Comparison of ENCODE assay signal across 12 mouse cellular contexts in genomic region chr19:26753266-26753872, GRCm38 (mm10).
DNase-seq lines count a peak whose midpoint lies in the region; ATAC-seq lines count a peak whose summit lies in the region.
"Had no signal": no experiment of that assay in that cellular context is flagged by ENCODE, and none has a peak within 500 bp of the region (broad histone marks: within the 10 kb centered on the region; RNA-seq: fewer than 3 reads in every experiment).

No protein-coding gene starts in this region.

- 0 out of 2 replicates have a peak overlapping the region, but pooled peaks have one; percentile 19 for H3K9ac ChIP-seq in midbrain, embryonic 13.5 days (replicated peaks)
- no peak overlapping the region for H3K9ac ChIP-seq in limb, embryonic 12.5 days (replicated peaks)

- peak overlapping the region; percentile 23 for H3K4me2 ChIP-seq in midbrain, embryonic 13.5 days (replicated peaks)
- no peak overlapping the region for H3K4me2 ChIP-seq in limb, embryonic 12.5 days

- ATAC-seq in midbrain, embryonic 13.5 days = no peak
- ATAC-seq in limb, embryonic 12.5 days (ENCODE audit: insufficient number of reproducible peaks, insufficient read depth, low FRiP score, low TSS enrichment, low read depth) = no peak
- ATAC-seq: hindbrain, postnatal 0 days had no signal

- peaks cover 43% of the 10 kb centered on the region for H3K4me1 ChIP-seq in midbrain, embryonic 13.5 days (replicated peaks)
- H3K4me1 ChIP-seq in midbrain, embryonic 10.5 days = peaks cover 15% of the 10 kb centered on the region
- peaks cover 28% of the 10 kb centered on the region for H3K4me1 ChIP-seq in limb, embryonic 12.5 days (replicated peaks)

- 70% methylated on average over 7 of the region's 7 CpGs for WGBS in midbrain, embryonic 13.5 days
- WGBS in midbrain, embryonic 10.5 days = 80% methylated on average over 7 of the region's 7 CpGs
- WGBS in limb, embryonic 12.5 days = 42% methylated on average over 7 of the region's 7 CpGs

- DNase-seq in heart, adult 11 months = peak; percentile 84
- no peak for DNase-seq in heart, adult 18-20 months
- DNase-seq in midbrain, embryonic 10.5 days (ENCODE audit: low spot score) = no peak
- DNase-seq in thymus, postnatal 14 days = peak; percentile 30
- no peak for DNase-seq in adrenal gland, postnatal 14 days
- no peak for DNase-seq in cerebellum, adult 8-10 months
- DNase-seq: adrenal gland, adult 8-10 months; embryo, embryonic 11 days had no signal

- no peak overlapping the region for H3K27ac ChIP-seq in midbrain, embryonic 13.5 days
- no peak overlapping the region for H3K27ac ChIP-seq in midbrain, embryonic 10.5 days (replicated peaks)
- peak overlapping the region; percentile 7; the same call in 1 of the 2 replicates for H3K27ac ChIP-seq in limb, embryonic 12.5 days
- H3K27ac ChIP-seq: hindbrain, postnatal 0 days had no signal

- no peaks in the 10 kb centered on the region for H3K27me3 ChIP-seq in midbrain, embryonic 13.5 days
- H3K27me3 ChIP-seq in midbrain, embryonic 10.5 days (ENCODE audit: low read depth, poor library complexity, severe bottlenecking) = no peaks in the 10 kb centered on the region
- H3K27me3 ChIP-seq in limb, embryonic 12.5 days = no peaks in the 10 kb centered on the region

- H3K36me3 ChIP-seq in midbrain, embryonic 13.5 days = peaks cover 6% of the 10 kb centered on the region
- H3K36me3 ChIP-seq in midbrain, embryonic 10.5 days = 0 out of 2 replicates have a peak, but pooled peaks cover 6% of the 10 kb centered on the region
- H3K36me3 ChIP-seq in limb, embryonic 12.5 days = peaks cover 27% of the 10 kb centered on the region; the same call in 1 of the 2 replicates

- H3K9me3 ChIP-seq in midbrain, embryonic 13.5 days = no peaks in the 10 kb centered on the region
- no peaks in the 10 kb centered on the region for H3K9me3 ChIP-seq in midbrain, embryonic 10.5 days (replicated peaks)
- H3K9me3 ChIP-seq in limb, embryonic 12.5 days = no peaks in the 10 kb centered on the region

- H3K4me3 ChIP-seq in midbrain, embryonic 13.5 days (replicated peaks) = no peak overlapping the region
- no peak overlapping the region for H3K4me3 ChIP-seq in midbrain, embryonic 10.5 days
- no peak overlapping the region for H3K4me3 ChIP-seq in limb, embryonic 12.5 days (replicated peaks)
- H3K4me3 ChIP-seq: myocyte had no signal

Comparison
In these comparisons a context has a peak if more than half of its experiments do, and no peak if none do; other contexts are left out.
1. DNase-seq: peak in heart, adult 11 months (single experiment) and thymus, postnatal 14 days (single experiment); none in heart, adult 18-20 months (0 of 2), midbrain, embryonic 10.5 days (single experiment), adrenal gland, postnatal 14 days (single experiment) and cerebellum, adult 8-10 months (single experiment).